Mouse (Mus musculus): ENCODE measurements around the gene Pclo.
"Not testable (repeated sequence)": the region's sequence is repeated elsewhere in the genome, so short reads cannot be mapped to it uniquely, and the experiment has no call there.

The Pclo gene

DNA sequence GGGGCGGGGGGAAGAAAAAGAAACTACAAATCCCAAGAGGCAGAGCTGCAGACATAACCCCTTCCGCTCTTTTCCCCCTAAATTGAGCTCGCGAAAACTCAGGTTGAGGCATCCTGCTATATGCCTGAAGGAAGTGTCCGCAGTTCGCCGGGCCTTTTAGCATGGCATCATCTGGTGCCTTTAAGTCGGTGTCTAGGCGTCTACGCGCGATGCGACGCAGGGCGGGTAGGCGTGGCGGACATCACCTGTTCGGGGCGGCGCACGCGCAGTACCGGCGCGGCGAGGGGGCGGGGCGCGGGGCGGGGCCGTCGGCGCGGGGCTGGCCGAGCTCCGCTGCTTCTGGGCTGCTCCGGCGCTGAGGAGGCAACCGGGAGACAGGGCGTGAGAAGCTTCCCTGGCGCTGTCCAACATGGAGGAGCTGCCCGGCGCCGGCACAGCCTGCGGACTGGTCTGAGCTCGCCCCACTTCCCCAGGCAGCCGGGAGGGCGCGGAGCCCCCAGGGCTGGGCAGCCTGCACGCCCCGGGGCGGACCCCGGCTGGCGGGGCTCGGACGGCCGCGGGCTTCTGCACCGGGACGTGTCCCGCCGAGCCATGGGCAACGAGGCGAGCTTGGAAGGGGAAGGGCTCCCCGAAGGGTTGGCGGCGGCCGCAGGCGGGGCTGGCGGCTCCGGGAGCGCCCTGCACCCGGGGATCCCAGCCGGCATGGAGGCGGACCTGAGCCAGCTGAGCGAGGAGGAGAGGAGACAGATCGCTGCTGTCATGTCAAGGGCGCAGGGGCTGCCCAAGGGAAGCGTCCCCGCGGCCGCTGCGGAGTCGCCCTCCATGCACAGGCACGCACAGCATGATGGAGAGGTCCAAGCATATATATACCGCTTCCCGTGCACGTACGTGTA, at the start of gene Pclo:
TSS of gene Pclo (plus strand) at position 288 of the 893 bp plus-strand sequence.
- no peak for DNase-seq (ENCODE audit: low spot score)

DNA sequence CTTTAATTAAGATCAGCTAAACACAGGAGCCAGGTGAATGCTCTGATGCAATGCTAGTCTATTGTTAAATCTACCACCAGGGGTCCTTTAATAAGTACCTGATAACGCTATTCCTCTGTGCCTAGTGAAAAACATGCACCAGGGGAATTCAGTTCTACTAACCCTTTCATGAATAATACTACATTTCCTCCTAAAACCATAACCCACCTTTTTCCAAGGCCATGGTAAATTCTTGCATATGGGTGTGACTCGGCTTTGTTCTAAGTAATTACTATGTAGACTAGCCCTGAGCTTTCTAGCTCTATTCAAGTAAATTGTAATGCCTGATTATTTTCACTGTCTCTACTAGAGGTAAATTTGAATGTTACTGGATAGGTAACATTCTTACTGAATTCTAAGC, 20.3 kb upstream of the Pclo start:
- not testable (repeated sequence) for DNase-seq (ENCODE audit: low spot score)

DNA sequence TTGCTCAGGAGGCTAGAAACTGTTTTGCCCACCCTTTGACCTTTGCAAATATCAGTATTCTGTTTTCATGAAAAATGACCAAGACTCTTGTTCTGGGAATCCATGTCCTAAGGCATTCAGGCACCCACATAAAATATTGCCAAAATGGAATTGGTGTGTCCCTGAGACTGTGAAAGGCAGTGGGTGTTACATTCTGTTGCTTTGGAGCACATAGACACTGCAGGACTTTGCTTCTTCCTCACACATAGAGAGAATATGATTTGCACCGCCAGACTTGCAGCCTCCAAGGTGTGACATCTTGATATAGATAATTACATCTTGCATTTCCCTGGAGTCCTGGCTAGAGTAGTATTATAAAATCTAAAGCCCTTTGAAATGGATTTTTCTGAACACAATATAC, 6.2 kb upstream of the Pclo start:
- DNase-seq (ENCODE audit: low spot score): no peak

GRCm38 (mm10) chr5:14509621-14510020, 5.1 kb upstream of the Pclo start:
- DNase-seq (ENCODE audit: low spot score): no peak

- DNase-seq (ENCODE audit: low spot score): no peak
These were observed 3.6 kb downstream of the Pclo start for GRCm38 (mm10) chr5:14518131-14518832.

- DNase-seq (ENCODE audit: low spot score): no peak
These were observed 7.3 kb downstream of the Pclo start for GRCm38 (mm10) chr5:14522006-14522405.

DNA sequence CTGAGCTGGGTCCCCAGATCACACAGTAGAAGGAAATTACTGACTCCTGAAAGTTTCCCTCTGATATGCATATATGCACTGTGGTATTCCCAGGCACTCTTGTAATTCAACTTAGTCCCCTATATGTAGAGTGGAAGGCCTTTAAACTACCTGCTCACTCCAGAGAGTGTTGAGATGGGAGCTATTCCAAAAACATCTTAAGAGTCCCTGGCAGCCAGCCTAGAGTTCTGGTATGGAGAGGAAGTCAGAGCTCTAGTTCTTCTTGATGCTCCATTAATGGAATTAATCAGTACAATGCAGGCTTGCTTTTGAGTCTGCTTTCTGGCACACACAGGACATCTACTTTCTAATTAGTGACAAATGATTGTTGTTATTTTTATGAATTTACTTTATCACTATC, 11.3 kb downstream of the Pclo start:
- DNase-seq (ENCODE audit: low spot score): no peak

DNA sequence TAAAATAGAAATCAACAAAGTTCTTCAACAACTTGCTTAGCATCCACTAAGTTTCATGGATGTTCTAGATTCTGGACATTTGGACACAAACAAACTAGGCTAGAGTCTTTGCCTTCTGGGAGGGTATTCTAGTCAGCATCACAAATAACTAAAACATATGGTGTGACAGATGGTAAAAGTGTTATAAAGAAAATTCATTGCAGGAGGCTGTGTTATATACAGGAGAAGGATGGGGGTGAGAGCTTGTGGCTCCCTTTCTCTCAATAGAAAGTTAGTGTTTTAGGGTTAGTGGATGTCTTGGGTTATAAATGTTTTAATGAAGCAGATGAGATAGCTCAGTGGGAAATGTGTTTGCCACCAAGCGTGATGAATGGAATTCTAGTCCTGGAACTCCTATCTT, 13.1 kb downstream of the Pclo start:
- no peak for DNase-seq (ENCODE audit: low spot score)

DNA sequence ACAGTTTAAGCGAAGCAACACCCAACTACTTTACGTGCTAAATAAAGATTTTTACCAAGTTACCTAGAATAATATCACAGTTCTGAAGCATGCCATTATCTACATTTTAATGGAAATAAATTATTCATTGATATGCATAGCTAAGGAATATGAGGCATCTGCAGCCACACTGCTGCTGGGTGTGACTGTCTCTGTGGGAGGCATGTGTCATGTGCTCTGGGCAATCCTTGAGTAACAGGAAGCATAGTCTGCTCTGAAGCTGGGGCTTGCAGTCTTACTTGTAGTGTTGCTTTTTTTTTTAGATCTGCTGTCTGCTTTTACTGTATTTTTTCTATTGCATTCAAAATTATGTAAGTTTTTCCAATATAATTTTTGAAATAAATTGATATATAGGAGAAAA, 17.2 kb downstream of the Pclo start:
- no peak for DNase-seq (ENCODE audit: low spot score)

DNA sequence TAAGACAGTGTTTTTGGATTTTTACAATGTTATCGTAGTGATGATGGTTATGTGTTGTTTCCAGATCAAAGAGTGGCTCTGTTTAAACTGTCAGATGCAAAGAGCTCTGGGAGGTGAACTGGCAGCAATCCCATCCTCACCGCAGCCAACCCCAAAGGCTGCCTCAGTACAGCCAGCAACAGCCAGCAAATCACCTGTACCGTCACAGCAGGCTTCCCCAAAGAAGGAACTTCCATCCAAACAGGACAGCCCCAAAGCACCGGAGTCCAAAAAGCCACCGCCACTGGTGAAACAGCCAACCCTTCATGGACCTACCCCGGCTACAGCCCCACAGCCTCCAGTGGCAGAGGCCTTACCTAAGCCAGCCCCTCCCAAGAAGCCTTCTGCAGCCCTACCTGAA, 24.6 kb downstream of the Pclo start:
- DNase-seq (ENCODE audit: low spot score): no peak

DNA sequence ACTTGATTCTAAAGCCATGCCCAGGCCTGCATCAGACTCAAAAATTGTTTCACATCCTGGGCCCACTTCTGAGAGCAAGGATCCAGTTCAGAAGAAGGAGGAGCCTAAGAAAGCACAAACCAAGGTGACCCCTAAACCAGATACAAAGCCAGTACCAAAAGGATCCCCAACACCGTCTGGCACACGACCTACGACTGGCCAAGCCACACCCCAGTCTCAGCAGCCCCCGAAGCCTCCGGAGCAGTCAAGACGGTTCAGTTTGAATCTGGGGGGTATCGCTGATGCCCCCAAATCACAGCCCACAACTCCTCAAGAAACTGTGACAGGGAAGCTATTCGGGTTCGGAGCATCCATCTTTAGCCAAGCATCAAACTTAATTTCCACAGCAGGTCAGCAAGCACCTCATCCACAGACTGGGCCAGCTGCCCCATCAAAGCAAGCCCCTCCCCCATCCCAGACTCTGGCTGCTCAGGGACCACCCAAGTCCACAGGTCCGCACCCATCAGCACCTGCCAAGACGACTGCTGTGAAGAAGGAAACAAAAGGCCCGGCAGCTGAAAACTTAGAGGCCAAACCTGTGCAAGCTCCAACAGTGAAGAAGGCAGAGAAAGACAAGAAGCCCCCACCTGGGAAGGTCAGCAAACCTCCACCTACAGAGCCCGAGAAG, 25.4 kb downstream of the Pclo start:
- no peak for DNase-seq (ENCODE audit: low spot score)

DNA sequence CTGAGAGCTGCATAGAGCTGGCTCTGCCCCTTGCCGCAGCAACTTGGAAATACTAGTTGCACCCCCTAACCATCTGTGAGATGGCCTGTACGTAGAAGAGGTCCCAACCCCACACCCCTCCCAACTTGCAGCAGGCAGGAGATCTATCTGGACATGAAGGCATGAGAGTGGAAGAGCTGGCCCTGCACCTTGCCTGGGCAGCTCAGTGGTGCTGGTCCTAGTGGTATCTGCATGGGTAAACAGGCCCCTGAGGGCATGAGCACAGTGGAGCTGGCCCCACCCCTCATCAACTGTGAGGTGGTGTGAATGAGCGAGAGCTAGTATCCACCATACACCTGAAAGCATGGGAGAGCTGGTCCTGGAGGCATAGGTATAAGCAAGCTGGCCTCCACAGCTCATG, 60.9 kb downstream of the Pclo start:
- DNase-seq (ENCODE audit: low spot score): no peak

DNA sequence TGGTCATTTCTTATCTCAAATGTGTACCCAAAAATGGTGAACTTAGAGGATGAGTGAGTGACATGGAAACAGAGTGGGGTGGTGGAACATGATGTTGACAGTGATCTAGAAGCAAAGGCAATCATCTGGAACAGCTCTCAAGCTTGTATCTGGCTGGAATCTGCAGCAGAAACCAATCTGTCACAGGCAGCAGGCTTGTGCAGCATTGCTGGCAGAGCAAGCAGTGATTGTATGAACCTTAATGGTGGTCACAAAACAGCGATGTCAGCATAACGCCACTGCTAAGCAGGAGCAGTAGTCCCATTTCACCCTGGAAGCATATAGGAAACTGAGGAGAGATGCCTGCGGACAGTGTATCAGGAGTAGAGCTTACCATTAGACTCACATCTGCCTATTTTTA, 76.8 kb downstream of the Pclo start:
- no peak for DNase-seq (ENCODE audit: low spot score)

DNA sequence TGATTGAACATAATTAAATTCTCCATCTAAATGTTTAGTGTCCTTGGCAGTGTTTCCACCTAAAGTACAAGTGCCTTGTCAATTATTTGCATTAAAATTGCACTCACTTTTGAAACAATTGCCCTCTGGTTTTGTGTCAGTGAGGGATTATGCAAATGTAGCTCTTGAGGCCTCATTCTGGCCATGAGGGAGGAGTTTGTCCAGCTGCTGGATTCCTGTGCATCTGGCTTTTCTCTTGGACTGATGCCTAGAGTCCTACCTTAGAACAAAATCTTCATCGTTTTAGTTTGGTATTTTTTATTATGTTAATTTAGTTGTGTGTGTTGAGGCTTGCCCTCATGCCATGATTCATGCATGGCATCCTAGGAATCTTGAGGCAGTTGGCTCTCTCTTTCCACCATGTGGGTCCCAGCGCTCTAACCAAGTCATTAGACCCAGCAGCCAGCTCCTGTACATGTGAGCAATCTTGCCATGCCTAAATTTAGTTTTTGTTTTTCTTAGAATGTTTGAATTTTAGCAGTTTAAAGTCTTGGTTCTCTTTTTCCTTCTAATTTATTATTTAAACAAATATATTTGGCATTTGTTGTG, 80.8 kb downstream of the Pclo start:
- DNase-seq (ENCODE audit: low spot score): no peak

- DNase-seq (ENCODE audit: low spot score): no peak
These were observed 93.6 kb downstream of the Pclo start for GRCm38 (mm10) chr5:14608318-14608717.

DNA sequence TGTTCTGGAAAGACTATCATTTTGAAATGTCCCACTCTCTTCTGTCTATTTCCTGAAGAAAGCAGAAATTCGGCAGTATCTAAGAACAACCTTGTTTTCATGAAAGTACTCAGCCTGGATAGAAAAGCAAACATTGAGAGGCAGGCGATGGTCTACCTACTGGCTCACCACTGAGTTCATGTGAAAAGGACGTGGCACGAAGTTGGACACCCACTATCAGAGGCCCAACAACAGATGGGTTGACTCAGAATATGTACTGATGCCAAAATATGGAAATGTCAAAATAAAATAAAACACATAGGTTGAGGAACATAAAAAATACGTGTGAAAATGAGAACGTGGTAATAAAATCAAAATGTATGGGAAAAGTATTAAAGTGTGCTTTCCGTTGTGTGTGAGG, 106.4 kb downstream of the Pclo start:
- DNase-seq (ENCODE audit: low spot score): no peak

DNA sequence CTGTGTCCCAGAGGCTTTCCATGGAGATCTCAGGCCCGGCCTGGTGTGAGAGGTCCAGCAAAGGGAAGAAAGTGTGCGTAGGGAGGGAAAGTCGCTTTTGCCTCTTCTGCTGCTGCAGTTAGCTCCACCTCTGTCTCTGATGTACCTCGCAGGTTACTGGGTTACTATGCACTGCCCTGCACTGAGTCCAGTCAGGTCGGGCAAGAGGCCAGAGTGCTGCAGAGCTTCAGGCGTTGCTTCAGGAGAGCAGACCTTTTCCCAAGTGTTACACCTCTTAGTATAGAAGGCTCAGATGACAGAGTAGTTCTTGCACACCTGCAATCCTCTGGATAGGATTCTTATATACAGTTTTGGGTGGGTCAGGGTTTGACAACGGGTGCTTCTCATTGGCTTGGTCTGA, 108.6 kb downstream of the Pclo start:
- DNase-seq (ENCODE audit: low spot score): no peak

DNA sequence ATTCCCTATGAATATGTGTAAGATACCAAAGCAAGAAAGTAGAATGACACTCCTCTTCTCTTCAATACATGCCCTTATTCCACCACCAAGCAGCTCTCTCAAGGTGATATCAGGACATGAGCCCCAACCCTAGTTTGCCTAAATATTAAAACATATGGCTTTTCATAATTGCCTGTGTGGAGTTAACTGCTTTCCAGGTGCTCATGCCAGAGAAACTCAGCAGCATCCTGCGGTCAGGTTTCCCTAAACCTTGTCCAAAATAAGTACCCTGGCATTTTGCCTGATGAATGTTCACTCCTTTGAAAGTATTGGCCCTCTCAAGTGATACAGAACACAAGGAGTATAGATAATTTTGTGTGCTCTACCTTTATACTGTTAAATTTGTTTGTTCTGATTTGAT, 126.5 kb downstream of the Pclo start:
- DNase-seq (ENCODE audit: low spot score): no peak

GRCm38 (mm10) chr5:14645856-14646255, 131.1 kb downstream of the Pclo start:
- DNase-seq (ENCODE audit: low spot score): no peak

DNA sequence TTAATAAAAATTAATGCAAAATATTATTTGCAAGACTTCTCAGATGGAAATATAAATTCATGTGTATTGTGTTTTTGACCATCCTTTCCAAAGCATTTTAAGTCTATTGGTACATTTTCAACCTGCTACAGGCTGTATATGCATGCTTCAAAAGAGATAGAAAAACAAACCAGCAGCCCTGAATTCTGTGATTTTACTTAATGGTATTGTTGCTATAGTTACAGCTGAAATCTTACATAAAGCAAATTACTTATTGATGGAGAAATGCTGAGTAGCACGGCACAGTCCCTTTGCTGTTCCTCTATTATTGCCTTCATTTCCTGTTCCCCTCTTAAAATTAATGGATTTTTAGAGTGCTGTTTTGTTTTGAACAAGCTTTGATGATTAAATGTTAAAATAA, 145.9 kb downstream of the Pclo start:
- no peak for DNase-seq (ENCODE audit: low spot score)

DNA sequence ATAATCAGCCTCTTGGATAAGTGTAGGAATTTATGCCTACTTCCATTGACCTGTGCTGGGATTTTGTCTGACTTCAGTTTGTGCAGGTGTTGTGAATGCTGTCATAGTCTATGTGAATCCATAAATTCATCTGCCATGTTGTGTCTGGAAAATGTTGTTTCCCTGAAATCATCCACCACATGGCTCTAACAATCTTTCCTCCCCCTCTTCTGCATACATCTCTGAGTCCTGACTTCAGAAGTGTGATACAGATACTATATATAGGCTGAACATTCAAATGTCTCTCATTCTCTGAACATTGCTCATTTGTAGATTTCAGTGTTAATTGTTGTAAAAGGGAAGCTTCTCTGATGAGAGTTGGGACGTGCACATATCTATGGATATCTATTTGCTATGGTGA, 147.5 kb downstream of the Pclo start:
- no peak for DNase-seq (ENCODE audit: low spot score)

GRCm38 (mm10) chr5:14662603-14663002, 147.9 kb downstream of the Pclo start:
- DNase-seq (ENCODE audit: low spot score): no peak

- no peak for DNase-seq (ENCODE audit: low spot score)
These were observed 165.7 kb downstream of the Pclo start for GRCm38 (mm10) chr5:14680419-14680818.

Data from MN1 (cell line).